Comparison of ENCODE assay signal across 17 mouse cellular contexts in genomic region chr7:28560856-28561255, GRCm38 (mm10). TPM values are rescaled to one million over a fixed set of nuclear protein-coding genes. Genes with fewer than 3 reads are reported as not detected.
A peak's percentile ranks its signal among the peaks of the same experiment; 100 is the strongest.
DNase-seq lines count a peak whose midpoint lies in the region.
"Had no signal": no experiment of that assay in that cellular context is flagged by ENCODE, and none has a peak within 500 bp of the region (broad histone marks: within the 10 kb centered on the region; RNA-seq: fewer than 3 reads in every experiment).

No protein-coding gene starts in this region.

- peak; percentile 28 for DNase-seq in cerebellum, adult 11-12 months
- DNase-seq in cerebellum, adult 11 months: no peak
- DNase-seq in naive thymus-derived CD4-positive, alpha-beta T cell, adult 2 months (ENCODE audit: low read depth): peak; percentile 37
- peak; percentile 75 for DNase-seq in thymus, postnatal 14 days
- no peak for DNase-seq in adipocyte (ENCODE audit: low spot score)
- no peak for DNase-seq in urinary bladder, postnatal 10 days (ENCODE audit: low spot score)
- DNase-seq in adrenal gland, adult 18-20 months (ENCODE audit: low spot score in 2 of 2): no peak
- DNase-seq: adrenal gland, postnatal 14 days; B cell, adult 2 months; cerebellum, adult 8-10 months; cerebellum, postnatal 14 days; gastrocnemius, postnatal 10 days; heart, adult 2 months had no signal

RNA-seq across cellular contexts. Expression of gene Nccrp1, which starts 13.8 kb away (rescaled TPM):
- not detected for total RNA-seq in adrenal gland, adult 18-20 months (2021)
- total RNA-seq: adrenal gland, postnatal 14 days; G1E; gastrocnemius, postnatal 10 days; gastrocnemius, postnatal 4 days; heart, adult 2 months; heart, postnatal 25 days had no signal

RNA-seq across cellular contexts. Expression of gene Sycn, which starts 20.2 kb away (rescaled TPM):
- total RNA-seq in adrenal gland, adult 18-20 months (2021): not detected
- total RNA-seq: adrenal gland, postnatal 14 days; common myeloid progenitor, adult 5-6 weeks; G1E; gastrocnemius, postnatal 10 days; gastrocnemius, postnatal 4 days; heart, adult 2 months; heart, postnatal 25 days had no signal

RNA-seq across cellular contexts. Expression of gene Samd4b, which starts 37.1 kb away (rescaled TPM):
- total RNA-seq in adrenal gland, adult 18-20 months (2021): 10 to 100 TPM; 67.9 to 72.7 TPM

RNA-seq across cellular contexts. Expression of gene Pak4, which starts 37.1 kb away (rescaled TPM):
- 10 to 100 TPM; 21.4 to 25.2 TPM for total RNA-seq in adrenal gland, adult 18-20 months (2021)

RNA-seq across cellular contexts. Expression of gene Ifnl3, which starts 38.2 kb away (rescaled TPM):
- total RNA-seq in adrenal gland, adult 18-20 months (2021): not detected
- total RNA-seq: adrenal gland, postnatal 14 days; common myeloid progenitor, adult 5-6 weeks; G1E; gastrocnemius, postnatal 10 days; gastrocnemius, postnatal 4 days; heart, adult 2 months; heart, postnatal 25 days had no signal

Comparison
In these comparisons a context has a peak if more than half of its experiments do, and no peak if none do; other contexts are left out.
1. DNase-seq: peak in cerebellum, adult 11-12 months (single experiment), naive thymus-derived CD4-positive, alpha-beta T cell, adult 2 months (single experiment) and thymus, postnatal 14 days (single experiment); none in cerebellum, adult 11 months (single experiment), adipocyte (single experiment), urinary bladder, postnatal 10 days (single experiment) and adrenal gland, adult 18-20 months (0 of 2).